Mouse (Mus musculus) small intestine, adult 2 months (tissue): ENCODE measurements around the gene Cdh23.

Experiments used
- CTCF ChIP-seq: fragments of 200-500 bp; IDR thresholded peaks from 2 replicates; pipeline ENCODE4 v1.5.1; 2012; ENCODE audit warnings: low read depth, mild to moderate bottlenecking, control low read depth, inconsistent platforms, low read length, moderate library complexity, mixed read lengths; ENCODE audit not compliant: insufficient replicate concordance, insufficient read length; ENCODE audit errors: extremely low read depth
- POLR2A ChIP-seq: fragments of 200-500 bp; IDR thresholded peaks from 2 replicates; pipeline ENCODE4 v1.6.1; 2012; ENCODE audit warnings: low read depth, mild to moderate bottlenecking, control low read depth, inconsistent platforms, low read length, moderate library complexity

DNA sequence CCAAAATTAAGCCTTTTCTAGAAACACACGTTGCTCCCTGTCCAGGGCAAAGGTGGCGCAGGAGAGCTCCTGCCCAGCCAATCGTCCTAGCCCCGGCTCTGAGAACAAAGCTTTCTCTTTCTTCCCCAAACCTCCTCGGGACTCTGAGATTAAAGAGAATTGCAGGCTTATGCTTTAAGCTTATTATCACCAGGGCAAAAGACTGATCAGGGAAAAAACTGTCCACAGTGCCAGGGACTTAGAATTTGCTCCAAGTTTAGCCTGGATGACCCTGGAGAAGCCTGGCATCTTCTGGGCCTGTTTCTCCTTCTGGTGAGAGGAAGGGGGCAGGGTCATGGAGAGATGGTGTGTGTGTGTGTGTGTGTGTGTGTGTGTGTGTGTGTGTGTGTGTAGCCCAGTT lies 434.8 kb downstream of the Cdh23 start:
- TF ChIP-seq CTCF (no peak), POLR2A (no peak)
